Mouse (Mus musculus): Measurements from ENCODE around the gene Itgb3bp. TPM values are rescaled to one million over a fixed set of nuclear protein-coding genes. Genes with fewer than 3 reads are reported as not detected.
A peak's percentile ranks its signal among the peaks of the same experiment; 100 is the strongest.

The Itgb3bp gene
- total and polyA plus RNA-seq, 2 experiments from 2014 or later: 1.1 to 26.2 TPM

- WGBS: under 1% methylated on average over 48 of the region's 48 CpGs
- TF ChIP-seq CTCF (IDR thresholded peaks at IDR 0.05; ENCODE audit: low read depth): no peak
- no peak for TF ChIP-seq EP300 (IDR thresholded peaks at IDR 0.05; ENCODE audit: low read depth)
- peak; percentile 84 for ATAC-seq (ENCODE audit: insufficient read depth, low read depth)
Measured at GRCm38 (mm10) chr4:99829094-99830073, 100.2 kb downstream of the Itgb3bp start, which contains the start of gene Efcab7. Gene Efcab7 (plus strand): TSS chr4:99829198.

DNA sequence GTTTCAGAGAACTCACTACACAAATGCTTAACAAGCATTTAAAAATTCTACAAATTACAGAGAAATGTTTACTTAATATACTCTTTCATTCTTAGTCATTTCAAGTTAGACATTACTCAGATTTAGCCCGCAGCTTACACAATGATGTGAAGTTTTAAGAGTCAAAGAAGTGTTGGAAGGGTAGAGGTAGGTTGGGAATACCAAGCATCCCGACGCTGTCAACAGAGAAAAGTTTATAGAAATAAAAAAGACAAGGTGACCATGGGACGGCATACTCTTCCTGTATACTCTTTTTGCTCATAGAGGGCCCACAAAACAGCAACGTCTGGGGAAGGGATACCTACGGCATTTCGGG, 100.9 kb downstream of the Itgb3bp start:
- DNase-seq (ENCODE audit: low spot score): peak; percentile 5
- peaks cover 12% of the 10 kb centered on the region; the same call in 1 of the 2 replicates for H3K4me1 ChIP-seq (ENCODE audit: control insufficient read depth, insufficient read depth)
- peak overlapping the region; percentile 61 for H3K9ac ChIP-seq (replicated peaks; ENCODE audit: low read depth, low read length)
- no peaks in the 10 kb centered on the region for H3K27me3 ChIP-seq (ENCODE audit: control insufficient read depth, insufficient read depth, low read length)
- peak overlapping the region; percentile 70 for H3K4me3 ChIP-seq (ENCODE audit: low read depth, low read length)
- H3K9me3 ChIP-seq (replicated peaks; ENCODE audit: control insufficient read depth, low read length): no peaks in the 10 kb centered on the region
- under 1% methylated on average over 7 of the region's 7 CpGs for WGBS
- no peak for TF ChIP-seq CTCF (IDR thresholded peaks at IDR 0.05; ENCODE audit: low read depth)
- TF ChIP-seq EP300 (IDR thresholded peaks at IDR 0.05; ENCODE audit: low read depth): no peak
- H3K27ac ChIP-seq (ENCODE audit: low read depth): no peak overlapping the region
- H3K4me2 ChIP-seq (ENCODE audit: low read depth, low read length): peak overlapping the region; percentile 68
- H3K36me3 ChIP-seq (replicated peaks; ENCODE audit: control insufficient read depth, insufficient read depth, low read length): no peaks in the 10 kb centered on the region
- ATAC-seq (ENCODE audit: insufficient read depth, low read depth): peak; percentile 8; the same call in 1 of the 2 replicates

More at GRCm38 (mm10) chr4:99829094-99830073, 100.2 kb downstream of the Itgb3bp start, which contains the start of gene Efcab7:
- Histone ChIP-seq H3K9me3 (replicated peaks; ENCODE audit: control insufficient read depth, low read length) (no peaks in the 10 kb centered on the region), H3K4me1 (ENCODE audit: control insufficient read depth, insufficient read depth) (peaks cover 12% of the 10 kb centered on the region; the same call in 1 of the 2 replicates), H3K9ac (replicated peaks; ENCODE audit: low read depth, low read length) (peak within 1 kb of the TSS; percentile 61), H3K4me2 (ENCODE audit: low read depth, low read length) (peak within 1 kb of the TSS; percentile 68), H3K27ac (ENCODE audit: low read depth) (peak within 1 kb of the TSS; percentile 40), H3K27me3 (ENCODE audit: control insufficient read depth, insufficient read depth, low read length) (no peaks in the 10 kb centered on the region), H3K4me3 (ENCODE audit: low read depth, low read length) (peak within 1 kb of the TSS; percentile 70), H3K36me3 (replicated peaks; ENCODE audit: control insufficient read depth, insufficient read depth, low read length) (no peaks in the 10 kb centered on the region)
- peak; percentile 69 for DNase-seq (ENCODE audit: low spot score)

- WGBS: 57% methylated on average over 4 of the region's 4 CpGs
- no peak overlapping the region for H3K27ac ChIP-seq (ENCODE audit: low read depth)
- ATAC-seq (ENCODE audit: insufficient read depth, low read depth): no peak
Measured at GRCm38 (mm10) chr4:99828337-99828736, 101.3 kb downstream of the Itgb3bp start.

GRCm38 (mm10) chr4:99816697-99817460, 112.7 kb downstream of the Itgb3bp start:
- no peak for ATAC-seq (ENCODE audit: insufficient read depth, low read depth)
- no peak overlapping the region for H3K4me3 ChIP-seq (ENCODE audit: low read depth, low read length)
- no peaks in the 10 kb centered on the region for H3K4me1 ChIP-seq (ENCODE audit: control insufficient read depth, insufficient read depth)
- no peak overlapping the region for H3K9ac ChIP-seq (replicated peaks; ENCODE audit: low read depth, low read length)
- no peak for TF ChIP-seq CTCF (IDR thresholded peaks at IDR 0.05; ENCODE audit: low read depth)
- no peak for TF ChIP-seq EP300 (IDR thresholded peaks at IDR 0.05; ENCODE audit: low read depth)
- no peak overlapping the region for H3K4me2 ChIP-seq (ENCODE audit: low read depth, low read length)
- no peak overlapping the region for H3K27ac ChIP-seq (ENCODE audit: low read depth)
- peak; percentile 16 for DNase-seq (ENCODE audit: low spot score)
- WGBS: 71% methylated on average over 7 of the region's 7 CpGs
- H3K27me3 ChIP-seq (ENCODE audit: control insufficient read depth, insufficient read depth, low read length): no peaks in the 10 kb centered on the region
- H3K9me3 ChIP-seq (replicated peaks; ENCODE audit: control insufficient read depth, low read length): no peaks in the 10 kb centered on the region
- H3K36me3 ChIP-seq (replicated peaks; ENCODE audit: control insufficient read depth, insufficient read depth, low read length): no peaks in the 10 kb centered on the region

More at GRCm38 (mm10) chr4:99828337-99828736, 101.3 kb downstream of the Itgb3bp start:
- Histone ChIP-seq H3K9ac (replicated peaks; ENCODE audit: low read depth, low read length) (no peak overlapping the region), H3K4me3 (ENCODE audit: low read depth, low read length) (peak overlapping the region; percentile 70), H3K27me3 (ENCODE audit: control insufficient read depth, insufficient read depth, low read length) (no peaks in the 10 kb centered on the region), H3K36me3 (replicated peaks; ENCODE audit: control insufficient read depth, insufficient read depth, low read length) (no peaks in the 10 kb centered on the region), H3K4me2 (ENCODE audit: low read depth, low read length) (peak overlapping the region; percentile 68), H3K4me1 (ENCODE audit: control insufficient read depth, insufficient read depth) (peaks cover 12% of the 10 kb centered on the region; the same call in 1 of the 2 replicates), H3K9me3 (replicated peaks; ENCODE audit: control insufficient read depth, low read length) (no peaks in the 10 kb centered on the region)
- TF ChIP-seq EP300 (IDR thresholded peaks at IDR 0.05; ENCODE audit: low read depth) (no peak), CTCF (IDR thresholded peaks at IDR 0.05; ENCODE audit: low read depth) (no peak)
- DNase-seq (ENCODE audit: low spot score): no peak

GRCm38 (mm10) chr4:99792365-99792764, 137.2 kb downstream of the Itgb3bp start:
- Histone ChIP-seq H3K27me3 (ENCODE audit: control insufficient read depth, insufficient read depth, low read length) (no peaks in the 10 kb centered on the region), H3K27ac (ENCODE audit: low read depth) (no peak overlapping the region), H3K36me3 (replicated peaks; ENCODE audit: control insufficient read depth, insufficient read depth, low read length) (no peaks in the 10 kb centered on the region), H3K4me2 (ENCODE audit: low read depth, low read length) (no peak overlapping the region), H3K9me3 (replicated peaks; ENCODE audit: control insufficient read depth, low read length) (no peaks in the 10 kb centered on the region), H3K4me3 (ENCODE audit: low read depth, low read length) (no peak overlapping the region), H3K4me1 (ENCODE audit: control insufficient read depth, insufficient read depth) (no peaks in the 10 kb centered on the region), H3K9ac (replicated peaks; ENCODE audit: low read depth, low read length) (no peak overlapping the region)
- TF ChIP-seq EP300 (IDR thresholded peaks at IDR 0.05; ENCODE audit: low read depth) (no peak), CTCF (IDR thresholded peaks at IDR 0.05; ENCODE audit: low read depth) (no peak)
- 84% methylated on average over 6 of the region's 6 CpGs for WGBS
- DNase-seq (ENCODE audit: low spot score): no peak
- no peak for ATAC-seq (ENCODE audit: insufficient read depth, low read depth)
